Mouse (Mus musculus): ENCODE results near the gene Ctnna3. TPM values are rescaled to one million over a fixed set of nuclear protein-coding genes. Genes with fewer than 3 reads are reported as not detected.

Gene Ctnna3
- polyA plus RNA-seq, 1 experiment: 0.01 TPM

DNA sequence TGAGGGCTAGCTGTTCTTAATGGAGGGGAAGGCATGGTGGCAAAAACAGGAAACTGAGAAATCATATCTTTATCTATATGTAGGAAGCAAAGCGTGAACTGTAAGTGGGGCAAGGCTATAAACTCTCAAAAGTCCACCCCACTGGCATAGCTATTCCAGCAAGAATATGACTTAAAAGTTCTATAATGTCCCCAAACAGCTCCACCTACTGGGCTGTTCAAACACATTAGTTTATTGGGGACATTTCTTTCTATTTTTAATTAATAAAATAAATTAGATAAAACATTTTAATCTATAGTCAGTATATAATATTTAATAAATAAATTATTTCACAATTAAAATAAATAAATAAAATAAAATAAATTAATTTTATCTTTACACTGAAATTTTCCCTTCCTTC lies 845.2 kb downstream of the Ctnna3 start:
- H3K4me3 ChIP-seq (ENCODE audit: insufficient read depth, poor library complexity, severe bottlenecking): no peak overlapping the region
- H3K79me2 ChIP-seq (ENCODE audit: control insufficient read depth, insufficient read depth): no peaks in the 10 kb centered on the region
- H3K36me3 ChIP-seq (ENCODE audit: control insufficient read depth, insufficient read depth): no peaks in the 10 kb centered on the region
- H3K27me3 ChIP-seq (ENCODE audit: control insufficient read depth, insufficient read depth, insufficient read length): no peaks in the 10 kb centered on the region
- TF ChIP-seq MYOD1 (IDR thresholded peaks at IDR 0.05; ENCODE audit: control insufficient read depth, insufficient read length, low read depth) (no peak), MYOG (IDR thresholded peaks at IDR 0.05; ENCODE audit: control insufficient read depth, extremely low read depth, insufficient read length) (no peak), FOSL1 (IDR thresholded peaks at IDR 0.05; ENCODE audit: insufficient read depth, low read length, poor library complexity, severe bottlenecking) (no peak), MAX (IDR thresholded peaks at IDR 0.05) (no peak), CEBPB (IDR thresholded peaks at IDR 0.05; ENCODE audit: low read depth) (no peak)
- H3K79me3 ChIP-seq (ENCODE audit: low read depth): no peaks in the 10 kb centered on the region
- H3ac ChIP-seq (ENCODE audit: control insufficient read depth, insufficient read length, low read depth): no peak overlapping the region

GRCm38 (mm10) chr10:64278836-64279235 lies 848.9 kb downstream of the Ctnna3 start:
- TF ChIP-seq CEBPB (IDR thresholded peaks at IDR 0.05; ENCODE audit: low read depth) (no peak), CTCF (IDR thresholded peaks at IDR 0.05; ENCODE audit: control insufficient read depth, insufficient read depth, insufficient read length) (no peak), FOSL1 (IDR thresholded peaks at IDR 0.05; ENCODE audit: insufficient read depth, low read length, poor library complexity, severe bottlenecking) (no peak), MYOD1 (IDR thresholded peaks at IDR 0.05; ENCODE audit: control insufficient read depth, insufficient read length, low read depth) (no peak)
- H3K4me3 ChIP-seq (ENCODE audit: insufficient read depth, poor library complexity, severe bottlenecking): no peak overlapping the region

GRCm38 (mm10) chr10:64305802-64306201 lies 875.9 kb downstream of the Ctnna3 start:
- Histone ChIP-seq H3K36me3 (ENCODE audit: control insufficient read depth, insufficient read depth) (no peaks in the 10 kb centered on the region), H3K79me3 (ENCODE audit: low read depth) (no peaks in the 10 kb centered on the region), H3ac (ENCODE audit: control insufficient read depth, insufficient read length, low read depth) (no peak overlapping the region), H3K4me3 (ENCODE audit: insufficient read depth, poor library complexity, severe bottlenecking) (no peak overlapping the region), H3K27me3 (ENCODE audit: control insufficient read depth, insufficient read depth, insufficient read length) (no peaks in the 10 kb centered on the region), H3K79me2 (ENCODE audit: control insufficient read depth, insufficient read depth) (no peaks in the 10 kb centered on the region)
- TF ChIP-seq USF1 (IDR thresholded peaks at IDR 0.05; ENCODE audit: low read depth) (no peak), MYOG (IDR thresholded peaks at IDR 0.05; ENCODE audit: control insufficient read depth, extremely low read depth, insufficient read length) (no peak), CEBPB (IDR thresholded peaks at IDR 0.05; ENCODE audit: low read depth) (no peak), MYOD1 (IDR thresholded peaks at IDR 0.05; ENCODE audit: control insufficient read depth, insufficient read length, low read depth) (no peak), MAX (IDR thresholded peaks at IDR 0.05) (no peak), FOSL1 (IDR thresholded peaks at IDR 0.05; ENCODE audit: insufficient read depth, low read length, poor library complexity, severe bottlenecking) (no peak), CTCF (IDR thresholded peaks at IDR 0.05; ENCODE audit: control insufficient read depth, insufficient read depth, insufficient read length) (no peak)

More at GRCm38 (mm10) chr10:64278836-64279235, 848.9 kb downstream of the Ctnna3 start:
- Histone ChIP-seq H3K36me3 (ENCODE audit: control insufficient read depth, insufficient read depth) (no peaks in the 10 kb centered on the region), H3K27me3 (ENCODE audit: control insufficient read depth, insufficient read depth, insufficient read length) (no peaks in the 10 kb centered on the region), H3K79me2 (ENCODE audit: control insufficient read depth, insufficient read depth) (no peaks in the 10 kb centered on the region), H3K79me3 (ENCODE audit: low read depth) (no peaks in the 10 kb centered on the region), H3ac (ENCODE audit: control insufficient read depth, insufficient read length, low read depth) (no peak overlapping the region)

GRCm38 (mm10) chr10:64311622-64312292 lies 881.9 kb downstream of the Ctnna3 start:
- no peak overlapping the region for H3K4me3 ChIP-seq (ENCODE audit: insufficient read depth, poor library complexity, severe bottlenecking)
- H3K27me3 ChIP-seq (ENCODE audit: control insufficient read depth, insufficient read depth, insufficient read length): no peaks in the 10 kb centered on the region
- no peaks in the 10 kb centered on the region for H3K79me2 ChIP-seq (ENCODE audit: control insufficient read depth, insufficient read depth)
- H3ac ChIP-seq (ENCODE audit: control insufficient read depth, insufficient read length, low read depth): no peak overlapping the region
- H3K36me3 ChIP-seq (ENCODE audit: control insufficient read depth, insufficient read depth): no peaks in the 10 kb centered on the region
- TF ChIP-seq MYOD1 (IDR thresholded peaks at IDR 0.05; ENCODE audit: control insufficient read depth, insufficient read length, low read depth) (no peak), MAX (IDR thresholded peaks at IDR 0.05) (no peak), MYOG (IDR thresholded peaks at IDR 0.05; ENCODE audit: control insufficient read depth, extremely low read depth, insufficient read length) (no peak), USF1 (IDR thresholded peaks at IDR 0.05; ENCODE audit: low read depth) (no peak), CTCF (IDR thresholded peaks at IDR 0.05; ENCODE audit: control insufficient read depth, insufficient read depth, insufficient read length) (no peak), FOSL1 (IDR thresholded peaks at IDR 0.05; ENCODE audit: insufficient read depth, low read length, poor library complexity, severe bottlenecking) (no peak), CEBPB (IDR thresholded peaks at IDR 0.05; ENCODE audit: low read depth) (no peak)
- H3K79me3 ChIP-seq (ENCODE audit: low read depth): no peaks in the 10 kb centered on the region

GRCm38 (mm10) chr10:64320332-64320731 lies 890.4 kb downstream of the Ctnna3 start:
- no peaks in the 10 kb centered on the region for H3K27me3 ChIP-seq (ENCODE audit: control insufficient read depth, insufficient read depth, insufficient read length)
- H3K36me3 ChIP-seq (ENCODE audit: control insufficient read depth, insufficient read depth): no peaks in the 10 kb centered on the region
- H3K79me2 ChIP-seq (ENCODE audit: control insufficient read depth, insufficient read depth): no peaks in the 10 kb centered on the region
- H3ac ChIP-seq (ENCODE audit: control insufficient read depth, insufficient read length, low read depth): no peak overlapping the region
- no peak overlapping the region for H3K4me3 ChIP-seq (ENCODE audit: insufficient read depth, poor library complexity, severe bottlenecking)
- no peaks in the 10 kb centered on the region for H3K79me3 ChIP-seq (ENCODE audit: low read depth)
- TF ChIP-seq MAX (IDR thresholded peaks at IDR 0.05) (no peak), MYOG (IDR thresholded peaks at IDR 0.05; ENCODE audit: control insufficient read depth, extremely low read depth, insufficient read length) (no peak), MYOD1 (IDR thresholded peaks at IDR 0.05; ENCODE audit: control insufficient read depth, insufficient read length, low read depth) (no peak)

DNA sequence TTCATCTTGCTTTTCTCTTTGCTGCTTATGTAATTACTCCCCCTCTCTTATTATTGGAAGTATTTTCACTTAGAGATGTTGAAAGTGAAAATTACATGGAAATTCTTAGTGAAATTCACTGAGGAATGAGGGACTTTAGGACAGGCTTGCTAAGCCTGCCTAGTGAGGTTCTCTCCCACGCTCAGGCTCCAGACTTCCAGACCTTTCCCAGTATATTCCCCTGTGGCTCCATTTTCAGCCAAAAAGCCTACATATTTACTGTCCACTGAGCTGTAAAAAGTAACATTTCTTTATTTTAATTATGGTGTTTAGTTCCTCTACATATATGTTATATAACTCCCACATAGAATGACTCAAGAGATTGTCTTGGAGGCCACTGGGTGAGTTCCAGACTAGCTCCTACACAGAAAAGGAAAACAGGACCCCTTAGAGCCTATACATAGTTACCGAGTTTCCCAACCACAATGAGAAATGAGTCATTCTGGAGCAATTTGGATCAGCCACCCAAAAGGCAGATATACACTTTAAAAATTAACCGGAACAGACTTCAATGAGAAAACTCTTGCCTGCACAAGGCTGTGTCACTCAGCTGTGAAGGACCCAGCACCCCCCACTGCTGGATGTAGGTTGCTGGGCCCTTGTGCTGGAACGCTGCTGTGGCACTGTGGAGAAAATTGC lies 912.9 kb downstream of the Ctnna3 start:
- Histone ChIP-seq H3K36me3 (ENCODE audit: control insufficient read depth, insufficient read depth) (no peaks in the 10 kb centered on the region), H3K4me3 (ENCODE audit: insufficient read depth, poor library complexity, severe bottlenecking) (no peak overlapping the region), H3ac (ENCODE audit: control insufficient read depth, insufficient read length, low read depth) (no peak overlapping the region), H3K27me3 (ENCODE audit: control insufficient read depth, insufficient read depth, insufficient read length) (no peaks in the 10 kb centered on the region), H3K79me3 (ENCODE audit: low read depth) (no peaks in the 10 kb centered on the region), H3K79me2 (ENCODE audit: control insufficient read depth, insufficient read depth) (no peaks in the 10 kb centered on the region)
- TF ChIP-seq MYOD1 (IDR thresholded peaks at IDR 0.05; ENCODE audit: control insufficient read depth, insufficient read length, low read depth) (peak; percentile 11), USF1 (IDR thresholded peaks at IDR 0.05; ENCODE audit: low read depth) (no peak)
